Mouse (Mus musculus) neural tube, embryonic 12.5 days (tissue): ENCODE results near the gene Trim45. TPM values are rescaled to one million over a fixed set of nuclear protein-coding genes. Genes with fewer than 3 reads are reported as not detected.

Source experiments
- ATAC-seq: fragments of 200-750 bp; cut with Nextera tagmentation; 2 replicates; pipeline ENCODE4 v1.8.0; 2017; ENCODE audit warnings: low read depth, mild to moderate bottlenecking, moderate TSS enrichment, moderate library complexity; ENCODE audit not compliant: low FRiP score
- H3K27ac ChIP-seq: fragments of 300-500 bp; sonication (generic); 2 replicates; pipeline ENCODE4 v1.5.1; 2016
- H3K27me3 ChIP-seq: fragments of 300-500 bp; sonication (generic); replicated peaks from 2 replicates; pipeline ENCODE4 v1.6.1; 2016; ENCODE audit warnings: mild to moderate bottlenecking
- H3K36me3 ChIP-seq: fragments of 300-500 bp; sonication (generic); 2 replicates; pipeline ENCODE4 v1.6.1; 2016; ENCODE audit warnings: mild to moderate bottlenecking
- H3K4me1 ChIP-seq: fragments of 300-500 bp; sonication (generic); 2 replicates; pipeline ENCODE4 v1.6.1; 2016
- H3K4me2 ChIP-seq: fragments of 300-500 bp; sonication (generic); replicated peaks from 2 replicates; pipeline ENCODE4 v1.6.1; 2016; ENCODE audit warnings: mild to moderate bottlenecking
- H3K4me3 ChIP-seq: fragments of 300-500 bp; sonication (generic); 2 replicates; pipeline ENCODE4 v1.5.1; 2016
- H3K9ac ChIP-seq: fragments of 300-500 bp; sonication (generic); 2 replicates; pipeline ENCODE4 v1.6.1; 2016; ENCODE audit warnings: mild to moderate bottlenecking
- H3K9me3 ChIP-seq: fragments of 300-500 bp; sonication (generic); 2 replicates; pipeline ENCODE4 v1.6.1; 2016; ENCODE audit warnings: mild to moderate bottlenecking
- WGBS: fragments of 180-500 bp; shearing (Covaris S2); methylation state at CpG from one replicate; pipeline ENCODE4 v1.1.7; 2016; 5-methylcytosine and 5-hydroxymethylcytosine counted together
- polyA plus RNA-seq: library from polyadenylated mRNA; unstranded; fragments of >200 nt; fragmentation: Nextera tagmentation; extraction: Ambion mirVana; gene quantifications from 2 replicates; pipeline ENCODE4 v1.2.1, GENCODE M21; 2016

The Trim45 gene
- polyA plus RNA-seq: 6.4 and 8.6 TPM in 2 replicates

DNA sequence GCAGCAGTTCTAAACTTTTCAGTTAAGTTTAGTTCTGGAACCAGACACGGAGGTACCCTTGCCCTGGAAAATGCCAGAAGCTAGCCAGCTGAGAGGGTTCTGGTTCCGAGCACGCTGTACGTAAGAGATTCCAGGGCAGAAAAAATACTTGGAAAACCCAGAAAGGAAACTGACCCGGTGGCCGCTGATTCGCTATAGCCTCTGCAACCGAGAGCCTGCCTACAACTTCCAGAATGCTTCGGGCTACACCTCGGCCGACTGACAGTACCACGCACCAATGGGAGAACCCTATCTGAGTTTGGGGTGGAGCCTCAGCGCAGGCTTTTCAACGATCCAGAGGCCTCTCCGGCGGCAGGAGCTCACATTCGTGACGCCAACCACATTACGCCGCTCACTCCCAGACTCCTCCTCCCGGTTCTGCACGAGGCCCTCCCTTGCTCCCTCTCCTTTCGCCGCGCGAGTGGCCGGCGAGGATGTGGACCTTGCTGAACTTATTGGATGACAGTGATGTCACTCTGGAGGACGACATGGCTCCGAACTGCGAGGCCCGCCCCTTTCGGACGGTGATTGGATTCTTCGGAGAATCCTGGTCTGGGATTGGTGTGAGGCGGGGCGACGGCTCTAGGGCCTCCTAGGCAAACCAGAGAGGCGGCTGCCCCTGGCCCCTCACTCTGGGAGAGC lies at the start of gene Trim45:
Gene Trim45, plus strand, starts transcription at position 378 of the 681 bp plus-strand sequence.
- under 1% methylated on average over 39 of the region's 39 CpGs for WGBS
- ATAC-seq: peak; percentile 99
- peak within 1 kb of the TSS; percentile 58 for H3K4me2 ChIP-seq
- no peaks in the 10 kb centered on the region for H3K9me3 ChIP-seq
- H3K36me3 ChIP-seq: peaks cover 6% of the 10 kb centered on the region; the same call in 1 of the 2 replicates
- no peaks in the 10 kb centered on the region for H3K27me3 ChIP-seq
- peak within 1 kb of the TSS; percentile 70 for H3K9ac ChIP-seq
- H3K4me1 ChIP-seq: peaks cover 38% of the 10 kb centered on the region
- no peak within 1 kb of the TSS for H3K27ac ChIP-seq
- H3K4me3 ChIP-seq: peak within 1 kb of the TSS; percentile 57

DNA sequence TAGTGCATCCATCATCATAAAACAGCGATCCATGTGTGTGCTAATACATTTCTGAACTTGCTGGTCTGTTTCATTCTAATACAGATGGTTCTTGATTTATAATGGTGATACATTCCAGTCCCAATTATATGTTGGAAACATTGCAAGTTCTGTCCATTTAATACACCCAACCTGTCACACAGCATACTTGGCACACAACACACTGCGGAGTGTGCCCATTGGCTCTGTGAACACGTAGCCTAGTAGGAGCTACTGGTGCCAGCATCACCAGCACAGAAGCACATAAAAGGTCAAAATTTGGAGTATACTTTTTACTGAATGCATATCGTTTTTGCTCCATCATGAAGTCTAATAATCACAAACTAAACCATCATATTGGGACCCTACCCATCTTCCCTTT lies 44.9 kb upstream of the Trim45 start:
- no peak overlapping the region for H3K9ac ChIP-seq
- H3K27ac ChIP-seq: no peak overlapping the region
- no peak overlapping the region for H3K4me3 ChIP-seq
- WGBS: 95% methylated on average over 4 of the region's 4 CpGs
- ATAC-seq: no peak
- H3K9me3 ChIP-seq: no peaks in the 10 kb centered on the region
- H3K27me3 ChIP-seq: no peaks in the 10 kb centered on the region
- no peaks in the 10 kb centered on the region for H3K4me1 ChIP-seq
- no peak overlapping the region for H3K4me2 ChIP-seq
- H3K36me3 ChIP-seq: no peaks in the 10 kb centered on the region

DNA sequence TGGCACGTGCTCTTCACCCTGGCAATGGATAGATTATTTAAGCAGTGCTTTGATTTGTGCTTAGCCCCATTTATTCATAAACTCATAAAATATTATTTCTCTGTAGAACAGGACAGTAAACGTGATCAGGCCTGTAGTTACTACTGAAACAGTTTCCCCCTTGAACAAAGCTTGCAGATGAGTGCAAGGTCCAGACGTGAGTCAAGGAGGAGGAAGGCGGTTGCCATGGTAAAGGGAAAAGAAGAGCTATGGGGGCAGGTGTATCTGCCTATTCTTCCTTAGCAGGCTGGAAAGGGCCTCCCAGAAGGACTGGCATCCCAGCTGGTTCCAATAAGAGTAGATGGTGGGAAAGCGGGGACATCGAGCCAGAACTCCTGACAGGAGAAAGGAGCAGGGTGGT lies 40.6 kb upstream of the Trim45 start:
- no peak overlapping the region for H3K27ac ChIP-seq
- no peak overlapping the region for H3K9ac ChIP-seq
- H3K4me2 ChIP-seq: no peak overlapping the region
- H3K27me3 ChIP-seq: no peaks in the 10 kb centered on the region
- H3K4me1 ChIP-seq: no peaks in the 10 kb centered on the region
- no peak overlapping the region for H3K4me3 ChIP-seq
- H3K36me3 ChIP-seq: no peaks in the 10 kb centered on the region
- 79% methylated on average over 6 of the region's 6 CpGs for WGBS
- no peak for ATAC-seq
- no peaks in the 10 kb centered on the region for H3K9me3 ChIP-seq

DNA sequence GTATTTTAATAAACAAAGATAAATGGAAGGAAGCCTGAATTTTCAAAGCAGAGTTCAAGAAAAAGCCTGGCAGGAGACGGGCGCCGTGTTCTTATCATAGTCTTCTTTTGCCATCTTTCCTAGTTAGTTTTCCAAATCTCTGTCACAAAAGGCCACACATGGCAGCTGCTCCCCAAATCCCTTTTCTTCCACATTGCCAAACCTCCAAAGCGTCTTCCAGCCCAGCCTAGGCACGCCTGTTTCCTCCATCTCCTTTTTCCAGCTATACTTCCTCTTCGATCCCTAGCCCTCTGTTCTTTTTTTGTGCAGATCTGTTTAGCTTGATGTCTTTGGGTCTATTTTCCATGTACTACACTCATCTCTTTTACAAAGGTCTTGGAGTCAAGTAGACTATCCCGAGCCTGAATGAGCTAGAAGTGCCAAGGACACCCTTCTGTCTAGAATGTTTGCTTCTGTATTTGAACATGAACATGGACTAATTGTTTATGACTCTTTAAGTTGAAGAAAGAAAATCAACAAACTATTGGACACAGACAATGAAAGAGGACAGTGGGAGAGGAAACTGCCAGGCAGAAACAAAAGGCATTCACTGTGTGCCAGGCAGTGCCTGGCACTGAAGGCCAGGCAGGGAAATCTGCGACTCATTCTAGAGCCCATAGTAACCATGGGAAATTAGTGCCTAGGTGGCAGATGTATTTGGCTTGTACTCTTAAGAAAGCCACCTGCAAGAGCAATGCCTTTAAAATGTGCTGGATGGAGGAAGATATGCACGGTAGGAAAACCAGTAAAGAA lies 40.0 kb upstream of the Trim45 start:
- ATAC-seq: no peak
- Histone ChIP-seq H3K4me3 (no peak overlapping the region), H3K4me1 (no peaks in the 10 kb centered on the region), H3K4me2 (no peak overlapping the region), H3K9me3 (0 out of 2 replicates have a peak, but pooled peaks cover 4% of the 10 kb centered on the region), H3K36me3 (no peaks in the 10 kb centered on the region), H3K27ac (no peak overlapping the region), H3K27me3 (no peaks in the 10 kb centered on the region), H3K9ac (no peak overlapping the region)
- 92% methylated on average over 9 of the region's 9 CpGs for WGBS

DNA sequence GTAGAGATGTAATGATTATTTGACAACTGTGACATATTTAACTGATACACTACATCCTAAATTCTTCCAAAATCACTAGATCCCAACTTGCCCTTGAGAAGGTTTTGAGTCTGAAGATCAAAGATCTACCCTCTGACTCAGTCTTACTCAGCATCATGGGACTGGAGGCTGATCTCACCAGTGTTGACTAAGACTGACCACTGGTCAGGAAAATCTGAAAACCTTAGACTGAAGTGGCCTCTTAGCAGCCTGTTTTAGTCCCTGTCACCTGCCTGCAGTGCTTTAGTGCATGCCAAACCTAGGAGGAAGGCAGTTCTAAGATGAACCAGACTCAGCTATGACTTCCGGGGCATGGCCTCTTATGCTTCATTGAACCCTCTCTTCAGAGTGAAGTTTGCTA lies 32.8 kb upstream of the Trim45 start:
- Histone ChIP-seq H3K4me1 (no peaks in the 10 kb centered on the region), H3K9me3 (0 out of 2 replicates have a peak, but pooled peaks cover 4% of the 10 kb centered on the region), H3K4me2 (no peak overlapping the region), H3K27me3 (no peaks in the 10 kb centered on the region), H3K4me3 (no peak overlapping the region), H3K9ac (no peak overlapping the region), H3K27ac (no peak overlapping the region), H3K36me3 (no peaks in the 10 kb centered on the region)
- ATAC-seq: no peak
- WGBS: 86% methylated on average over 1 of the region's 1 CpGs

DNA sequence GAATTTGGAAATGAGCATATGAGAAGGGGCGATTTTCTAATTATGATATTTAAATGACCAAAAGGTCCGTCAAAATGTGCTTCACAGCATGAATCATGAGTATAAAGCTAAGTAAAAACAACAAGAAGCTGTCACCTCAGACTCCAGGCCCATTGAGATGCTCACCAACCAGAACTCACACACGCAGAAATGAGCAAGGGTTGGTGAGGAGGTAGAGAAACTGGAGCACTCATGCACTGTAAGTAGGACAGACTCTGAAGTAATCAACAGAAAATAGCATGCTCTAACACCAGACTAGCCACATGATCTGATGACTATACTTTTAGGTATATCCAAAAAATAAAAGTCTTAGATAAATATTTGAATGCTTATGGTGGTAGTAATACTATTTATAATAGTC lies 31.6 kb upstream of the Trim45 start:
- H3K9ac ChIP-seq: no peak overlapping the region
- H3K4me1 ChIP-seq: no peaks in the 10 kb centered on the region
- 0 out of 2 replicates have a peak, but pooled peaks cover 4% of the 10 kb centered on the region for H3K9me3 ChIP-seq
- no peaks in the 10 kb centered on the region for H3K27me3 ChIP-seq
- H3K4me3 ChIP-seq: no peak overlapping the region
- no peak overlapping the region for H3K27ac ChIP-seq
- 91% methylated on average over 3 of the region's 3 CpGs for WGBS
- no peaks in the 10 kb centered on the region for H3K36me3 ChIP-seq
- ATAC-seq: no peak
- no peak overlapping the region for H3K4me2 ChIP-seq

DNA sequence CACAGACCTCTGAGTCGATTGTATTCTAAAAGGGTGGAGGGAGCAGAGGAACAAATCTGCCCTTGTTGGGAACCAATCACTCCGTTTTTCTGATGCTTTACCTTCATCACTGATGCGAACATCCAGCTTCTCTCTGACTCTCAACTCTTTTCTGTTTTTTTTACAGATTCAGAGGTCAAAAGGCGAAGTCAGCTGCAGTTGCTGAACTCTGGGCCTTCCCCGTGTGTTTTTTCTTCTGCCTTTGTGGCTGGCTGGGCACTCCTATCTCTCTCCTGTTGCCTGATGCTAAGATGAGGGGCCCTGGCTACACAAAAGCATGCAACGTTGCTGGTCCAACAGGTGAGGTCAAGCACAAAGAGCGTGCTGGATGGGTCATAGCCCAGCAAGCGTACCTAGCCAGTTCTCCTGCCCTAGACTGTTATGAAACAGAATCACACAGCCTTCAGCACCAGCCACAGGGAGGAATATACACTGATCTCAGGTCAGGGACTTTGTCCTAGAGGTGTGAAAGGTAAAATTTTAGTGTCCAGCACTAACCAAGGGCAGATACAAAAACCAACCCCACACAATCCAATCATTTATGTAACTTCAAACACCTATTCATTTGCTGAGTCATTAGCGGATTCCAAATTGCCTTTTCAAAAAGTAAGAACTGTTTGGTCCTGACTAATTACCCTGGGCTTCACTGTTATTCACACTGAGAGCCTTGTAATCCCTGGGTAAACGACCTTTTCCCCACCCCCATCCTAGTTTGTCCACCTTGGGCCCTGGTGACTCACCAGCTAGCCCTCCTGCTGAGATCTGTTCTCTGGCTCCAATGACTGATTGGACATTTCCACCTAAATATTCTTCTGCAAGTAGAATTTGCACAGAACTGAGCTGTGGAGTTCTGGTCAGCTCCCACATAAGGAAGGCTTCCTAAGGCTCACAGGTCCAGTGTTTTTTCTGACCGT lies 29.3 kb upstream of the Trim45 start:
- no peak for ATAC-seq
- no peak overlapping the region for H3K27ac ChIP-seq
- no peak overlapping the region for H3K9ac ChIP-seq
- no peaks in the 10 kb centered on the region for H3K9me3 ChIP-seq
- no peaks in the 10 kb centered on the region for H3K27me3 ChIP-seq
- no peaks in the 10 kb centered on the region for H3K4me1 ChIP-seq
- H3K36me3 ChIP-seq: no peaks in the 10 kb centered on the region
- H3K4me3 ChIP-seq: no peak overlapping the region
- H3K4me2 ChIP-seq: no peak overlapping the region
- 59% methylated on average over 11 of the region's 11 CpGs for WGBS

DNA sequence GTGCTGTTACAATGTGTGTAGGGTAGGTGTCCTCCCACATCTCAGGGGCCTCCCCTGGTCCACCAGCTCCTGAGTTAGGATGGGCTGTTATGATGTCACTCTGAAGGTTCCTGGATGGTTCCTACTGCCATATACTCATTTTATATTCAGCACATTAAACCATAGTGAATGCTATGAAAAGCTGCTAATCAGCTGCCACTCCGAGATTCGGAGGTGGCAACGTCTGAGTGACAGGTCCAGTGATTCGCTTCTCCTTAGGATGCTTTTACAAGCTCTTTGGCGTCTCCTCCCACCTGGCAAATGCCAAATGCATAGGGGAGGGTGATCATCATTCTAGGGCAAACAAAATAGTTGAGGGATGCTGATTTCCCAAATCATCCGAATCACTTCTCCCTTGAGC lies 26.5 kb upstream of the Trim45 start:
- Histone ChIP-seq H3K27me3 (no peaks in the 10 kb centered on the region), H3K27ac (no peak overlapping the region), H3K4me3 (no peak overlapping the region), H3K9ac (no peak overlapping the region), H3K4me2 (no peak overlapping the region), H3K4me1 (no peaks in the 10 kb centered on the region), H3K9me3 (no peaks in the 10 kb centered on the region), H3K36me3 (no peaks in the 10 kb centered on the region)
- WGBS: 86% methylated on average over 6 of the region's 6 CpGs
- ATAC-seq: no peak

DNA sequence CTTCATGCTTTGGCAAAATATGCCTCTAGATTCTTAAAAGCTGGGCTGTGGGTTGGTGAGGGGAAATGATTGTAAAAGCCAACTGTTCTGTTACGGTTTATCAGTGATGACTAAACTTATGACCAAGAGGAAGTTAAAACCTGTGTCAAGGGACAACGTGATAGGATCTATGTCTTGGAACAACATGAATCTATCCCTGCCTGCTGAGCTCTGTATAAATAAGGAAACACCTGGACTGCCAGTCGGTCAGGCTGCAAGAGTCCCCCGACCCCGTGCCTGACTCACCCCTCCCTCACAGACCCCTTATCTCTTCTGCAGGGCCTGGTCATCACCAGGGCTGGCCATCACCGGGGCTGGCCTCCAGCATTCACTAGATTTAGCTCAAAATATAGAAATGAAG lies 15.9 kb upstream of the Trim45 start:
- Histone ChIP-seq H3K9me3 (no peaks in the 10 kb centered on the region), H3K4me2 (no peak overlapping the region), H3K9ac (no peak overlapping the region), H3K27ac (no peak overlapping the region), H3K4me3 (no peak overlapping the region), H3K4me1 (no peaks in the 10 kb centered on the region), H3K27me3 (no peaks in the 10 kb centered on the region), H3K36me3 (no peaks in the 10 kb centered on the region)
- ATAC-seq: no peak
- WGBS: 73% methylated on average over 6 of the region's 6 CpGs

DNA sequence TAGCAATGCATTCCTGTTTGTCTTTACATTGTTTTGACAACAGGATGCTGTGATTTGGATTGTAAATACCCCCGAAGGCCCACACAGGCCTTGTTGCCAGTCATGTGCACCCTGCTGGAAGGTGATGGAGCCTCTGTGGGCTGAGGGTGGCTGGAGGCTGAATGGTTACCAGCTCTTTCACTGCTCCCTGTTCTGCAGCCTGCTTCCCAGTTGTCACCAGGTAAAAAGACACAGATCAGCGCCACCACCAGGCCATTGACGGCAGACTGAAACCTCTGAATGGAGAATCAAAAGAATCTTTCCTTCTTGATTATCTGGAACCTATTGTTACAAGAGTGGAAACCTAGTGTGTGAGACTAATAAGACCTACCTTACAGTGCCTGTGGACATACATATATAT lies 15.1 kb upstream of the Trim45 start:
- Histone ChIP-seq H3K27ac (no peak overlapping the region), H3K9me3 (no peaks in the 10 kb centered on the region), H3K4me1 (no peaks in the 10 kb centered on the region), H3K9ac (no peak overlapping the region), H3K27me3 (no peaks in the 10 kb centered on the region), H3K36me3 (no peaks in the 10 kb centered on the region), H3K4me2 (no peak overlapping the region), H3K4me3 (no peak overlapping the region)
- 33% methylated on average over 3 of the region's 3 CpGs for WGBS
- ATAC-seq: no peak

DNA sequence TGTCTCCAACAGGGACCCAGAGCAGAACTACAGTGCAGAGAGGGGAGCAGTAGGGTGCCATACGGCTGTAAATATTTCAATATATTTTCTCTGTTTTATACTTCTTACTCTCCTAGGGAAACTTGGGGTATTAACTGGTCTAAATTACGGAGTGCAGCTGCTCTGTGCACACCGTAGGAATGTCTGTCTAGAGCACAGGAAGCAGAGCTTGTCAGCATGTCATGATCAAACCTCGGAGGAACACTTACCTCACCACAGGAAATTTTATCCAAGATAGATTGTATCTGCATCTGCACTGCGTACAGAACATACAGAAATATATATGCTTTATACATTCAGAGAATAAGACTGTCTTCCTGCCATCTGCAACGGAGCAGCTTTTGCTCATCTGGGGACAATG lies 13.4 kb upstream of the Trim45 start:
- Histone ChIP-seq H3K4me2 (no peak overlapping the region), H3K9ac (no peak overlapping the region), H3K27me3 (no peaks in the 10 kb centered on the region), H3K27ac (no peak overlapping the region), H3K36me3 (no peaks in the 10 kb centered on the region), H3K9me3 (no peaks in the 10 kb centered on the region), H3K4me1 (no peaks in the 10 kb centered on the region), H3K4me3 (no peak overlapping the region)
- ATAC-seq: no peak
- 66% methylated on average over 6 of the region's 6 CpGs for WGBS

DNA sequence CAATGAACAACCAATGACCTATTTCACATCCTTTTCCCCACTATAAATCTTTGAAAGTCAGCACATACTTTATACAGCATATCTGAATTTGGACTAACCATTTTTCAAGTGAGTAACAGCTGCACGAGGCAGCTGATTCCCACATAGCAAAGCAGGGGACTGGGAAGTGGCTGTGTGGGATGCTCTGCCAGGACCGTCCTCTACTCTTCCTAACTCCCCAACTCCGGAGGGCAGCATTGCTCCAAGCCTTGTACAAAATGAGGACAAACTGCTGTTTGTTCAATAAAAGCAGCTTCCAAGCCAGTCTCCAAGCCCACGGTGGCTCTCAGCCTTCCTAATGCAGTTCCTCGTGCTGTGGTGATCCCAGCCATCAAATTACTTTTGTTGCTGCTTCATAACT lies 11.4 kb upstream of the Trim45 start:
- Histone ChIP-seq H3K4me3 (no peak overlapping the region), H3K4me2 (no peak overlapping the region), H3K27me3 (no peaks in the 10 kb centered on the region), H3K36me3 (no peaks in the 10 kb centered on the region), H3K9me3 (no peaks in the 10 kb centered on the region), H3K9ac (no peak overlapping the region), H3K4me1 (no peaks in the 10 kb centered on the region), H3K27ac (no peak overlapping the region)
- ATAC-seq: no peak
- WGBS: 53% methylated on average over 5 of the region's 5 CpGs
